Mouse (Mus musculus) thymus, adult 2 months (tissue): Measurements from ENCODE around the gene Hdac4.

ENCODE experiments used
- CTCF ChIP-seq: fragments of 200-500 bp; IDR thresholded peaks from 2 replicates; pipeline ENCODE4 v1.5.1; 2012; ENCODE audit warnings: mild to moderate bottlenecking, control low read depth, low read length, moderate library complexity, borderline replicate concordance; ENCODE audit not compliant: control insufficient read depth, poor library complexity, insufficient read depth; ENCODE audit errors: extremely low read depth
- POLR2A ChIP-seq: fragments of 200-500 bp; IDR thresholded peaks from 2 replicates; pipeline ENCODE4 v1.6.1; 2012; ENCODE audit warnings: mild to moderate bottlenecking, low read length, control low read depth, moderate library complexity; ENCODE audit not compliant: control insufficient read depth, poor library complexity, insufficient read depth; ENCODE audit errors: extremely low read depth

GRCm38 (mm10) chr1:92112591-92112990 lies 82.9 kb downstream of the Hdac4 start:
- no peak for TF ChIP-seq CTCF
- TF ChIP-seq POLR2A, result no peak
